Mouse (Mus musculus): ENCODE data around the gene Dnase1. TPM values are rescaled to one million over a fixed set of nuclear protein-coding genes. Genes with fewer than 3 reads are reported as not detected.
A peak's percentile ranks its signal among the peaks of the same experiment; 100 is the strongest.
"Not testable (repeated sequence)": the region's sequence is repeated elsewhere in the genome, so short reads cannot be mapped to it uniquely, and the experiment has no call there.

Gene Dnase1
- not detected for total RNA-seq (2022)

DNA sequence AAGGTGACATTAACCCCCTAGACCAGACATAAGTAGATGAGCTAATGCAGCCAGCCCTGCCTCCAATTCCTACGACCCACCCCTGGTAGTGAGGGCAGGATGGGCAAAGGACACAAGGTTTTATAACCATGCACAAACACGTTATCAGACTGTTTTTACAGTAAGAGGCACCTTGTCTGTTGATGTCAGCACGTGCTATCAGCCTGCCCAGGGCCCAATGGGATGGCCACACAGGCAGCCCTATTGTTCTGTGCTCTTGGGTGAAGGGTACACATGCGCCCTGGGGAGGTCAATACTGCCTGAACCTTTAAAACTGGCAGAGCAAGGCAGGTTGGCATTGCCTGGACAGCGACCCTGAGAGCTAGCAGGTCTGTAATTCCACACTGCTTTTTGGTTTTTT lies at the start of gene Dnase1:
Gene Dnase1 (plus strand): TSS at position 136 of the 400 bp plus-strand sequence.
- no peak for DNase-seq

- no peak for DNase-seq
Measured at GRCm38 (mm10) chr16:3988410-3988809, 48.3 kb upstream of the Dnase1 start.

- DNase-seq, result peak; percentile 94
Measured at GRCm38 (mm10) chr16:4003489-4004398, 33.0 kb upstream of the Dnase1 start, which contains the start of gene Slx4. Gene Slx4, minus strand, starts transcription at chr16:4003770.

DNA sequence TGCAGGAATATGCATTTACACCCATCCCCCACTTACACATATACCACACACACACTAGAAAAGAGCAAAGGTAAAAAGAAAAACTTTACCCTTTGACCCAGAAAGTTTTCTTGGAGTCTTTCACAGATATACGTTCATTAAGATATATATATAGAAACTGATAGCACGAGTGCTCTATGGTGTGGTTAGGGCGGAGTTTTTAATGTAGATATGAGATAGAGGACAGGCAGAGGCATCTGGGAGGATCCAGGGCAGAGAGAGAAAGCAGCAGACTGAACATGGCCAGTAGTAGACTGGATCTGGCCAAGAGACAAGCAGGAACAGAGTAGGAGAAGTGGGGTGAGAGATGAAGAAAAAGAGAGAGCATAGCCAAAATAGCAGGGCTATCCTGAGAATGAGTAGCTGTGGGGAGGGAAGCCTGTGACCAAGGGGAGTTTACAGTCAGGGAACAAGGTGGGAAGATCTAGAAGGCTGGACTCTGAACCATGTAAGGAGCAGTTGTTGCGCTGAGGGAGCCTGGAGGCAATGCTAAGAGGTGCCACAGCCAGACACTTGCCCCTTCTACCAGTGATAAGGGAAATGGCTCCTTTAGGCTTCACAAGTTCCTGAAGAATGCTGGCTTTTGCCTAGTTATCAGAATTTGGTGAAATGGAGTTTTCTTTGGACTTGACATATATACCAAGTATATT lies 23.7 kb upstream of the Dnase1 start:
- no peak for DNase-seq

GRCm38 (mm10) chr16:4014040-4014668 lies 22.6 kb upstream of the Dnase1 start:
- DNase-seq, result no peak

GRCm38 (mm10) chr16:4016786-4017185 lies 20.0 kb upstream of the Dnase1 start:
- DNase-seq, result not testable (repeated sequence)

DNA sequence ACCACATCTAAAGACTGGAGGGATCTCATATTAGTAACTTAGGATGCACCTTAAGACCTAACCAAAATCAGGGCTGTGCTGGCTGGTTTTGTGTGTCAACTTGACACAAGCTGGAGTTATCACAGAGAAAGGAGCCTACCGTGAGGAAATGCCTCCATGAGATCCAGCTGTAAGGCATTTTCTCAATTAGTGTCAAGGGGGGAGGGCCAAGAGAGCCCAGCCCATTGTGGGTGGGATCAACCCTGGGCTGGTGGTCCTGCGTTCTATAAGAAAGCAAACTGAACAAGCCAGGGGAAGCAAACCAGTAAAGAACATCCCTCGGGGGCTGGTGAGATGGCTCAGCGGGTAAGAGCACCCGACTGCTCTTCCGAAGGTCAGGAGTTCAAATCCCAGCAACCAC lies 19.3 kb upstream of the Dnase1 start:
- DNase-seq, result not testable (repeated sequence)

DNA sequence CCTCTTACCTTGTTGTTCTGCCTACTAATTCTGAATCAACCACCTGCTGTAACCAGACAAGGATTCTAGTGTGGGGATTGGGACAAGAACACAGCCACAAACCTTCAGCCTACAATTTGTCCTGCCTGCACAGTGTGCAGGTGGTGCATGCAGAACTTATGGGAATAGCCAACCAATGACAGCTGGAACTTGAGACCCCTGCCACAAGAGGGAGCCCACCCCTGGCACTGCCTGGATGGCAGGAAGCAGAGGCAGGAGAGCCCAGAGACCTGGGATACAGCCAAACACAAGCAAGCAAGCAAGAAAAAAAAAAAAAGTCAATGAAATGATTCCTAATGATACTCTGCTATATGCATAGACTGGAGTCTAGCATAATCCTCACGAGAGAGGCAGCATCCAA lies 15.5 kb upstream of the Dnase1 start:
- no peak for DNase-seq

DNA sequence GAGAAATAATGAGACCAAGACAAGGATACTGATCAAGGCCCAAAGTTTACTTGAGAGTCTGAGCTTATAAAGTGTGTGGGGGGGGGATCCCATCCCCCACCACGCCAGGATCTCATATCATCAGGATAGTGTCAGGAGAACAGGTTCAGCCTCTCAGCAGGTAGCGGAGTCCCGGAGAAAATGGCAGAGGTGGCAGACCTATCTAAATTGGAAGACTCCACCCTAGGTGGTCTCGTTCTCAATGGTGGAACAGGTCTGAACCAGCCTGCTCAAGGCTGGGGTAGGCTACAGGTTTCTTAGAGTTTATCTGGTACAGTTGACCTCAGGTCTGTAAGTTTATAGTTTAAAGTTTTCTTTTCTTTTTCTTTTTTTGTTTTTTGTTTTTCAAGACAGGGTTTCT lies 14.0 kb upstream of the Dnase1 start:
- DNase-seq, result no peak

- DNase-seq, result no peak
Measured at GRCm38 (mm10) chr16:4026672-4027071, 10.1 kb upstream of the Dnase1 start.

- DNase-seq, result no peak
Measured at GRCm38 (mm10) chr16:4027211-4027610, 9.5 kb upstream of the Dnase1 start.

DNA sequence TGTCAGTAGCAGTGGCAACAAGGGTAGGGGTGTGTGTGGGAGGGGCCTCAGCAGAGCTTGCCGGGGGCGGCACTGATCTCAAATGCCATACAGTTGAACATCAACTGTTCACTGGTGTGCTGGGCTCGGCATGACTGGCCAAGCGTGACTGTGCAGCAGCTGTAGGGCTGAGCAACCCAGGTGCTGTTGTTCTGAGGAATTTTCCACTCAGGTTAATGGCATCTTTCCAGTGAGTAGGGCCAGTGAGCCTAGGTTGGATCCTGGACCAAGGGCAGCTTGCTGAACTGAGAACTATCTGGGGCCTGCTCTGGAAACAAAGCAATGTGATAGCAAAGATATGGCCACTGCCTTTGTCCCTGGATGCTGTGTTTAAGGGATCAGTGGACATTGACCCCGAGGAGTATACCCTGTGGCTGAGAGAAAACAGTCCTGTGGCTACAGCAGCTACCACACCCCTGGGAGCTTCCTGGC lies 7.3 kb upstream of the Dnase1 start:
- no peak for DNase-seq

DNA sequence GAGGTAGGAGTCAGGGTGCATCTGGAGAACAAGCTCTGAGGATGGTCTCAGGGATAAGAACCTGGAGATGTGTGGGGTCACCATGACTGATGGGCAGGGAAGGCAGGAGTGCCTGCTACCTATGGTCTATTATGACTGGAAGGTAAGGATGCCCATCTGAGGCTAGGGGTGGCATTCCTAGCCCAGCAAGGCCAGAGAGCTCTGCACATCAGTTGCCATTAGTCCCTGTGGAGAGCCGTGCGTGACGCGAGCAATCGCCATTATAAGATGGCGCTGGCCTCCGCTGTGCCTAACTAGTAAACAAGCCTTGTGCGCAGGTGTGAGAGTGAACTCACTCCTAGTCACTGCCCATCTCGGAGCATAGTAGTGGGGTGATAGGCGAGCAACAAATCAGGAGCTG lies 6.2 kb upstream of the Dnase1 start:
- DNase-seq, result no peak

DNA sequence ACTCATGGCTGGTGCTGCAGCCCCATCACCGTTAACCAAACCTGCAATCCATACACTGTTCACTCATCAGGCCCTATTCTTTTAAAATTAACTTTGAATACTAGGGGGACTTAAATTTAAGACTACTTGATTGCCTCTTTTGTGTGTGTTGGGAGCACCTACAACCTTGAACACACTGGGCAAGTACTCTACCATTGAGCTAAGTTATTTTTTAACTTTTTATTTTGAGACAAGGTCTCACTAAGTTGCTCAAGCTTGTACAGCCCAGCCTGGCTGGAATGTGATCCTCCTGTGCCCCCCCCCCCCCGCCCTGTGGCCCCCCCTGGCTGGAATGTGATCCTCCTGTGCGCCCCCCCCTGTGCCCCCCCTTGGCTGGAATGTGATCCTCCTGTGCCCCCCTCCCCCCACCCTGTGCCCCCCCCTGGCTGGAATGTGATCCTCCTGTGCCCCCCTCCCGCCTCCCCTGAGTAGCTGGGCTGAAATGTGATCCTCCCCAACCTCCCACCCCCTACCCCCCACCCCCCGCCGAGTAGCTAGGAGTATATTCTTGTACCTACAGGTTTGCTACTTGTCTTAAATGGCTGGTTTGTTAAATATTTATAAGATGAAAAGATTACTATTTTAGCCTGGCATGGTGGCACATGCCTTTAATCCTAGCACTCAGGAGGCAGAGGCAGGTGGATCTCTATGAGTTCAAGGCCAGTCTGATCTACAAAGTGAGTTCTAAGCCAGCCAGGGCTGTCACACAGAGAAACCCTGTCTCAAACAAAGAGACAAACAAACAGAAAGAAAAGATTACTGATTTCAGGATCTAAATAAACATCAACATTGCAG lies 5.1 kb upstream of the Dnase1 start:
- DNase-seq, result no peak

DNA sequence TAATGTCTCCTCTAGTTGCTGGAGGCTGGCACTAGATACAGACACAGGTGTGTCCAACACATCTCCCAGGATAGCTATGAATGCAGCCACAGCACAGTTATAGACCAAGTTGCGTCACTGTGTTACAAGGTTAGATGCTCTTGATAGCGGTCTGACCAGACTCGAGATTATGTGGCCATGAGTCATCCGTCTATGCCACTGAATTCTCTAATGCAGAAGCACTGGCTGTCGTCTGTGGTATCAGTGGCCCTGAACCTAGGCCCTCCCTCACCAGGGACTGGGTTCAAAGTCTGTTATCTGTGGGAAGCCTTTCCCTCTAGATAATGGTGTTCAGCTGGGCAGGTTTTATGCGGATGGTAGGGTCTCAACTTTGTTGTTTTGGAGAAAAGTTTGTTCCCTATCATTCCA lies 4.4 kb upstream of the Dnase1 start:
- peak; percentile 74 for DNase-seq

GRCm38 (mm10) chr16:4033971-4034370 lies 2.8 kb upstream of the Dnase1 start:
- no peak for DNase-seq

DNA sequence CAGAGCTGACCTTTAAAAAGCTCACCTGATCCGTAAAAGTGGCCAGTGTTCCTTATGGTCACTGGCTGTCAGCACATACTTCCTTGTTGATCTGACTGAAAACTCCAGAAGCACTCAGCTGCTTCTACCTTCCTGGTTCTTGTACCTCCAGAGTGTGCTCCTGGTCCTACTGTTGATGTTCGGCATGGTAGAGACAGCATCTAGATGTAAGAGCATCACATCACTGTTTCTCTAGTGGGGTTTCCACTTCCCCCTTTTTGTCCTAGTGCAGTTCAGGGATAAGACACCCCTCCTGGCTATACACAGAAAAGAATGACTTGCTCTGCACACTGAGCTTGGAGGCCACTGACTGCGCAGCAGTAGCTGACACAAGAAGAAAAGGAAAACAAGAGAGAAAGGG lies 2.3 kb upstream of the Dnase1 start:
- DNase-seq, result no peak

DNA sequence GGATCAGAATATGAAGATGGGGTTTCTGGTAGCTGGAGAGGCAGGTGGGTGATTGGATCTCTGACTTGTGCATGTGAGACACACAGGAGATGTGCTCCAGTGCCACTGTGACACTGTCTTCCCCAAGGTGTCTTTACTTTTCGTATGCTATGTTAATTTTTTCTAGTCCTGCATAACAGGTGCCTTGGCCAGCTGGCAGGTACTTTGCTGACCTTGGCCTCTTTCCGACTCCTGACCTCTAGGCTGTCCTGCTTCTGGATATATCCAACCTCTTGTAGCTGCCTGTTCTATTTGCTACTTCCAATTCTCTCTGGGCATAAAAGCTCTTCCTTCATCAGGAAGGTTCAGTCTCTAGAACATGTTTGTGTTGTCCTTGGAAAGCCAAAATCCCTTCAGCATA lies 1.2 kb upstream of the Dnase1 start:
- DNase-seq, result no peak

GRCm38 (mm10) chr16:4037690-4038089 lies 948 bp downstream of the Dnase1 start:
- no peak for DNase-seq

- DNase-seq, result no peak
Measured at GRCm38 (mm10) chr16:4040206-4040605, 3.5 kb downstream of the Dnase1 start.

DNA sequence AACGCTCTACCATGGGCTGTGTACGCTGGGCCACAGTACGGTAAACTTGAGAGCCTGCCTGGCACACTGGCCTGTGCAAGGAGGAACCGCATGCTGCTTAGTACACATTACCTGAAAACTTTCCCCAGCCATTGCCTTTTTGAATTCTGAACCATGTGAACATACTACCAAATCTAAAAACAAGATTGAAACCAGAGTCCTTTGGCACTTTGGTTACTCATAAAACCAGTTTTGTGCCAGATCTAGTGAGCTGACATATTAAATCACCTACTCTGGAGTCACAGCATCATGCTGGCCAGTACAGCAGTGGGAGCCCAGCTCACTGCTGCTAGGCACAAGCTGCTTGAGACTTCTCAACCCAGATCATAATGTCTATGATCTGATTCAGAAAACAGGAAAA lies 4.9 kb downstream of the Dnase1 start:
- no peak for DNase-seq

DNA sequence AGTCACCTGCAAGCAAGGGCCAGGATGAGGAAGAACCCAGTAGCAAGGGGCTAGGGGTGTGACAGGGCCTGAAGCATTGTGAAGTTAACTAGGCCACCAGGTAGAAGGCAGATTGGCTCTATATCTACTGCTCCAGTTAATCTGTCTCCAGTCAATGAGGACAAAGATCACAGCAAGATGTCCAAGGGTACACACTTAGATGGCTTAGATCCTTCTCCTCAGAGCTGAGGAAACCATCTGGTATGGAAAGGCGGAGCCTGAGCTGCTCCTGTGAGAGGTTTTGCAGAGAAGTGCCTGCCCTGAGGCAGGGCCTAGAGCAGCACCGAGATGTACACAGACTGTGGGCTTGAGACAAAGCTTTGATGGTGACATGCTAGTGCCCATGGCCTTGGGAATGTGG lies 7.4 kb downstream of the Dnase1 start:
- no peak for DNase-seq
